Mouse (Mus musculus) forebrain, embryonic 10.5 days (tissue): ENCODE data around the gene Git1. TPM values are rescaled to one million over a fixed set of nuclear protein-coding genes. Genes with fewer than 3 reads are reported as not detected.

Source experiments
- DNase-seq: peaks from one replicate; pipeline ENCODE4 v3.0.0-alpha.2; 2017; ENCODE audit warnings: low spot score; ENCODE audit errors: extremely low spot score
- H3K27ac ChIP-seq: fragments of 300-500 bp; sonication (generic); 2 replicates; pipeline ENCODE4 v1.5.1; 2016; ENCODE audit warnings: mild to moderate bottlenecking
- H3K27me3 ChIP-seq: fragments of 300-500 bp; sonication (generic); 2 replicates; pipeline ENCODE4 v1.6.1; 2016; ENCODE audit warnings: mild to moderate bottlenecking; ENCODE audit not compliant: poor library complexity, severe bottlenecking
- H3K36me3 ChIP-seq: fragments of 300-500 bp; sonication (generic); replicated peaks from 2 replicates; pipeline ENCODE4 v1.6.1; 2016; ENCODE audit warnings: mild to moderate bottlenecking, moderate library complexity
- H3K4me1 ChIP-seq: fragments of 300-500 bp; sonication (generic); 2 replicates; pipeline ENCODE4 v1.6.1; 2016
- H3K4me3 ChIP-seq: fragments of 300-500 bp; sonication (generic); 2 replicates; pipeline ENCODE4 v1.5.1; 2016; ENCODE audit warnings: mild to moderate bottlenecking, moderate library complexity
- H3K9me3 ChIP-seq: fragments of 300-500 bp; sonication (generic); 2 replicates; pipeline ENCODE4 v1.6.1; 2016; ENCODE audit warnings: mild to moderate bottlenecking, moderate library complexity
- WGBS: fragments of 180-500 bp; shearing (Covaris S2); methylation state at CpG from one replicate; pipeline ENCODE4 v1.1.7; 2016; 5-methylcytosine and 5-hydroxymethylcytosine counted together
- polyA plus RNA-seq: library from polyadenylated mRNA; unstranded; fragments of >200 nt; fragmentation: Nextera tagmentation; extraction: Ambion mirVana; gene quantifications from 2 replicates; pipeline ENCODE4 v1.2.1, GENCODE M21; 2016

Git1 gene
- 12.2 and 12.8 TPM in 2 replicates for polyA plus RNA-seq

DNA sequence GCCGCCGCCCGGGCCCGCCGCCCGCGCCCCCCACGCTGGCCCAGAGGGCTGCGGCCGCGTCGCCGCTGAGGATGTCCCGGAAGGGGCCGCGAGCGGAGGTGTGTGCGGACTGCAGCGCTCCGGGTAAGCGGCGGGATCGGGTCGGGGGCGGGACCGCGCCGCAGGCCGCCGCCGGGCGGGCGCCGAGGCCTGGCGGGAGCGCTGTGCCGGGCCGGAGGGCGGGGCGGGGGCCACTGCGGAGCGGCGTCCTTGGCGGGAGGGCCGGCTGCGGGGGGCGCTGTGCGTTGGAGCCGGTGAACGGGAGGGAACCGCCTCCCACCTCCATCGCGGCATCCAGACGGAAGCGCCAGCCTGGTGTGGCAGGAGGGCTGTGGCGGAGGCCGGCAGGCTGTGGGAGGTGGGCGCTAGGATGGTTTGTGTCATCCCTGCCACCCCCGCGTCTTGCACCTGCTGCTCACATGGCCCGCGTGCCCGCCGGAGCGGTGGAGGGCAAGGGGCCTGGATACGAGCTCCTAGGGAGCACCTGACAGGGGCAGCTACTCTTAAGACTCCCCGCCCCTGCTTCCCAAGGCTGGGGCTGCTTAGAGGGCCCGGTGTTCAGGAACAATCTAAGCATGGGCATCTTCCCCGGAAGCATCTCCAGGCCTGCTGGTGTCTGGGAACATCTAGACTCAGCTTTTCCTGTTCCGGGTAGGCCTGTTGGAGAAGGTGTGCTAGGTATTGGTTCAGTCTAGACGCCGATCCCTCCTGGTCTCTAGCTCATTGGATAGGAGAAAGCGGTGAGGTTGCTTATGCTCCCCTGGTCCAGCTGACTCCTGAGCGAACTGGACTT, at the start of gene Git1:
Git1 (plus strand) TSS at position 51 of the 832 bp plus-strand sequence.
- DNase-seq, result peak; percentile 56
- Histone ChIP-seq H3K36me3 (peaks cover 16% of the 10 kb centered on the region), H3K9me3 (no peaks in the 10 kb centered on the region), H3K27me3 (no peaks in the 10 kb centered on the region), H3K27ac (peak within 1 kb of the TSS; percentile 95), H3K4me1 (peaks cover 90% of the 10 kb centered on the region), H3K4me3 (peak within 1 kb of the TSS; percentile 95)
- WGBS, result under 1% methylated on average over 66 of the region's 74 CpGs

DNA sequence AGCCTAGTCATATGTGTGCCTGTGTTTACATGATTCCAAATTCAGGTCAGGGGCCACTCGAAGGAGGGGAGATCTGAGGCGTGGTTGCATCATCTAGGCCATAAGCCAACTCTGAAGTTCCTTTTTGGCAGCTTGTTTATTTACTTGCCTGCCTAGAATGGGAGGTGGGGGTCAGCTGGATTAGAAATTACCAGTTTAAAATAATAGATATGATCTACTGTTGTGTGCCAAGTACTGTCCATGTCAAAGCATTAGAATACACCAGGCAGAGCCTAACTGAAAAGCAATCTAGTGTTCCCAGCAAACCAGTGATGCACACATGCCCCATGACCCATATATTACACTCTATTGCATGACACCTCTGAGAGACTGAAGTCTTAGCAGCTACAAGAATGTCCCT, 48.4 kb upstream of the Git1 start:
- Histone ChIP-seq H3K4me1 (no peaks in the 10 kb centered on the region), H3K36me3 (peaks cover 29% of the 10 kb centered on the region), H3K9me3 (no peaks in the 10 kb centered on the region), H3K27me3 (no peaks in the 10 kb centered on the region), H3K27ac (no peak overlapping the region), H3K4me3 (no peak overlapping the region)
- DNase-seq, result no peak
- 78% methylated on average over 2 of the region's 2 CpGs for WGBS

DNA sequence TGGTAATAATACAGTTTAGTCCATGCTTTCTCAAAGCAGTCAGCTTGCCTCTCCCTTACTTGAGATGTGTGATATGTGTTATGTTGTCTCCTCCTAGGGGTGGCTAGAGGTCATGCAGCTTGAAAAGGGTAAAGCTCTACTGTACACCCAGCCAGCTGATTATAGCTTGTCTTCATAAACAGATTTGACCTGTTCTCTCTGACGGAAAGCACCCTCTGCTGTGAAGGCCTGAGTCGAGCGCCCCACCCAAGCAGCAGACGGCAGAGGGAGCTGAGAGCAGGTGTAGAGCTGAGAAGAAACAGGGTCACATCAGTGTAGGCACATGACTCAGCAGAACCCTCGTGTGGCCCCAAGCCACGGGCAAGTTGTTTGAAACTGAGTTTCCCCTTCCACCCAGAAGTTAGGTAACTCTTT, 46.7 kb upstream of the Git1 start:
- no peak overlapping the region for H3K27ac ChIP-seq
- no peak overlapping the region for H3K4me3 ChIP-seq
- H3K4me1 ChIP-seq, result no peaks in the 10 kb centered on the region
- WGBS, result 73% methylated on average over 6 of the region's 6 CpGs
- H3K9me3 ChIP-seq, result no peaks in the 10 kb centered on the region
- DNase-seq, result no peak
- H3K27me3 ChIP-seq, result no peaks in the 10 kb centered on the region
- peaks cover 35% of the 10 kb centered on the region for H3K36me3 ChIP-seq

DNA sequence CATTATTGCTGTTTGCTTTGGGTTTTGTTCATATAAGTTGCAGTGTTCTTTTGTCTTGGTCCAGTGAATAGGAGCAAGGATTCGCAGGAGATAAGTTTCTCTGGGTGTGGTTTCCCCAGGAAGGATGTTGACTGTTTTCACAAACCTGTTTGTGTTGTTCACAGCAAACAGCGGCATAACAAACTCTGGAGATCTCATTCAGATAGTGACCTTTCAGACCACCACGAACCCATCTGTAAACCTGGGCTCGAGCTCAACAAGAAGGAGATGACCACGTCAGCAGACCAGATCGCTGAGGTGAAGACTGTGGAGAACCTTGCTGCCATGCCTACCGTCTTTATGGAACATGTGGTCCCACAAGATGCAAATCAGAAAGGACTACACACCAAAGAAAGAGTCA, 44.1 kb upstream of the Git1 start:
- Histone ChIP-seq H3K36me3 (peaks cover 34% of the 10 kb centered on the region), H3K9me3 (no peaks in the 10 kb centered on the region), H3K4me3 (no peak overlapping the region), H3K27me3 (no peaks in the 10 kb centered on the region), H3K4me1 (no peaks in the 10 kb centered on the region), H3K27ac (no peak overlapping the region)
- no peak for DNase-seq
- WGBS, result 89% methylated on average over 7 of the region's 7 CpGs

DNA sequence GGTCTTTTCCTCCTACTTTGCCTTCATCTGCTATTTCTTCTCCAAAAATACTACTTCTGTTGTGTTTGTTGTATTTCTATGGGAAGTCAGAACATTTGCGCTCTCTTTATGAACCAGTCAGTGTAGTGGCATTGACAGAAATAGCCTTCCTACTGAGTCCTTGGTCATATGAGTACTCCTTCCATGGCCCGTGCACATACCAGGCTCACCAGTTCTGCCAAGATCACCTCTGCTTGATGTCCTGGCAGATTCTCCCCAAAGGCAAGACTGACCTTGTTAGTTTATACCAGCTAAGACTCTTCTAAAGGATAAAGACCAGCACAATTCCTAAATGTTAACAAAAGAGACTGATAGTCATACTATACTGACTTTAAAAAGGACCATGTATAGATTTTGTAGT, 41.7 kb upstream of the Git1 start:
- DNase-seq, result no peak
- H3K36me3 ChIP-seq, result peaks cover 50% of the 10 kb centered on the region
- no peaks in the 10 kb centered on the region for H3K4me1 ChIP-seq
- no peak overlapping the region for H3K4me3 ChIP-seq
- H3K9me3 ChIP-seq, result no peaks in the 10 kb centered on the region
- H3K27ac ChIP-seq, result no peak overlapping the region
- 95% methylated on average over 2 of the region's 2 CpGs for WGBS
- no peaks in the 10 kb centered on the region for H3K27me3 ChIP-seq

DNA sequence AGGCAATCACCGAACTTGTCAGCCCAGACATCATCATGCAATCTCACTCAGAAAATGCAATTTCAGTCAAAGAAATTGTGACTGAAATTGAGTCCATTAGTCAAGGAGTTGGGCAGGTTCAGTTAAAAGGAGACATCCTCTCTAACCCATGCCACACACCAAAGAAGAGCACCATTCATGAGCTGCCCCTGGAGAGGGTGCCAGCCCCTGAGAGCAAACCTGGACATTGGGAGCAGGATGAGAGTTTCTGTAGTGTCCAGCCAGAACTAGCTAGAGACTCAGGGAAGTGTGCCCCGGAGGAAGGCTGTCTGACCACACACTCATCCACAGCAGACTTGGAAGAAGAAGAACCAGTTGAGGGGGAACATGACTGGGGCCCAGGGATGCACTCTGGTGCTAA, 40.0 kb upstream of the Git1 start:
- Histone ChIP-seq H3K4me3 (no peak overlapping the region), H3K36me3 (peaks cover 53% of the 10 kb centered on the region), H3K27me3 (no peaks in the 10 kb centered on the region), H3K9me3 (no peaks in the 10 kb centered on the region), H3K27ac (no peak overlapping the region), H3K4me1 (no peaks in the 10 kb centered on the region)
- no peak for DNase-seq
- 92% methylated on average over 2 of the region's 2 CpGs for WGBS

DNA sequence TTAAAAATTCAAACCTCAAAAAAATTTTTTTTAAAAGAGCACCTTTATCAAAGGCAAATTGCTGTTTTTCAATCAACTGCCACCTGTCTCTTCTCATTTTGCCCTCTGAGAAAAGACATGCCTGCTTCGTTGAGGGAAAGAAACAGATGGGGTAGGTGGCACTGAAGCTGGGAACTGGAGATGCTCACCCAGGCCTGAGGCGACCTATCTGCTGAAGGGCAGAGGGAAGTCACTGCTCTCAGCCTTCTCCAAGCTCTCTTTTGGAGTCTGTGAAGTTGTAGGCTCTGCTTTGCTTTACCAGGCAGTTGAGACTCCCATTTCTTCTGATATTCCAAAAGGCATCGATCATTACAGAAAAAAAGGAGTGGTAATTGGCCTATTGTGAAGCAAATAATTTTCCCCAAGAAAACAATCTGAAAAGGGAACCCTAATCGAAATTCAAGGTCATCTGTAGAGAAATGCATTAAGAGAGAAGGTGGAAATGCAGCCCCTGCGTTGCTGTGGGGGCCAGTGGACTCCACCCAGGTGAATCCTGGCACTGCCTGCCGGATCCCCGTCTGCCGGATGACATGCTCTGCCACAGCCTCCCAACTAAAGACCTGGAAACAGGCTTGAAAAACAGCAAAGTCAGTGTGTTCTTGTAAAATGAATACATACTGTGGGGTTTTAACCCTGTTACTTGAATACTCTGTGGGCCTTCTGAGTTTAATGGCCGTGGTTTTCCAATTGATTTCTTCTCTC, 37.4 kb upstream of the Git1 start:
- WGBS, result 88% methylated on average over 9 of the region's 9 CpGs
- no peaks in the 10 kb centered on the region for H3K4me1 ChIP-seq
- H3K36me3 ChIP-seq, result peaks cover 31% of the 10 kb centered on the region
- peaks cover 13% of the 10 kb centered on the region for H3K27me3 ChIP-seq
- DNase-seq, result no peak
- no peaks in the 10 kb centered on the region for H3K9me3 ChIP-seq
- H3K27ac ChIP-seq, result no peak overlapping the region
- no peak overlapping the region for H3K4me3 ChIP-seq

DNA sequence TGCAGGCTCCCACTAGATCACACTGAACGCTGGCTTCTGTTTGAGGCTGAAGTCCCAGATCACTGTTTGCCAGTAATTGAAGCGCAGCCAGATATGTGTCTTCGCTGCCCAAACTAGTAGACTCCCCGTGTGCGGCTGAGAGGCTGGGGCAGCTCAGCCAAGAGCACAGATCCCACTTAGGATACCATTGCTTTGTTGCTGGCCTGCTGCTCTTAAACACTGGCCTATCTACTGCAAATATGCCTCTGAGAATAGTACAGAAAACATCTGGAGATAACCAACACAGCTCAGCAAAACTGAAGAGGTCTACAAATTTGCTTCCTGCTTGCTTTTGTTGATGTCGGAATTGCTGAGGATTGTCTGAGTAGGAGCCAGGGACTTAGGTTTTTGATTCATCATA, 36.5 kb upstream of the Git1 start:
- no peak overlapping the region for H3K27ac ChIP-seq
- H3K27me3 ChIP-seq, result peaks cover 22% of the 10 kb centered on the region
- DNase-seq, result no peak
- H3K4me1 ChIP-seq, result peaks cover 2% of the 10 kb centered on the region
- H3K9me3 ChIP-seq, result no peaks in the 10 kb centered on the region
- no peak overlapping the region for H3K4me3 ChIP-seq
- WGBS, result 87% methylated on average over 6 of the region's 6 CpGs
- H3K36me3 ChIP-seq, result peaks cover 30% of the 10 kb centered on the region

DNA sequence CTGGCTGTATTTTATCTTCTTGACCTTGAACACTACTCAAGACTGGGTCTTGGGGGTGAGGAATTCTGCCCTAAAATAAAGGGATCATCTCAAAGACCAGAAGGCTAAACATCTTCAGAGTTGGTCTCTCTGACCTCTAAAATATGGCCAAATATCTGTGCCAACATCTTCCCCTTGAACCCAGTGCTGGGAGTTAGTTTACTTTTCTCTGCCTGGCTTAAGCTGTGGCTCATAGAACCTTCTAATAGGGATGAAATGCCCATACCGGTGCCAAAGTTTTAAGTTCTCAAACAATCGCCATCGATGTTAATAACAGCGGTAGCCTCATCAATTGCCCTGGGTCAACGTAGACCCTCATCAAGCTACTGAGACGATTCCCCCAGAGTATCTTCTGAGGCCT, 31.5 kb upstream of the Git1 start:
- Histone ChIP-seq H3K36me3 (peaks cover 3% of the 10 kb centered on the region; the same call in 1 of the 2 replicates), H3K9me3 (no peaks in the 10 kb centered on the region), H3K4me1 (peaks cover 28% of the 10 kb centered on the region), H3K4me3 (peak overlapping the region; percentile 68), H3K27ac (peak overlapping the region; percentile 69; the same call in 1 of the 2 replicates), H3K27me3 (peaks cover 72% of the 10 kb centered on the region)
- no peak for DNase-seq
- 6% methylated on average over 6 of the region's 6 CpGs for WGBS

DNA sequence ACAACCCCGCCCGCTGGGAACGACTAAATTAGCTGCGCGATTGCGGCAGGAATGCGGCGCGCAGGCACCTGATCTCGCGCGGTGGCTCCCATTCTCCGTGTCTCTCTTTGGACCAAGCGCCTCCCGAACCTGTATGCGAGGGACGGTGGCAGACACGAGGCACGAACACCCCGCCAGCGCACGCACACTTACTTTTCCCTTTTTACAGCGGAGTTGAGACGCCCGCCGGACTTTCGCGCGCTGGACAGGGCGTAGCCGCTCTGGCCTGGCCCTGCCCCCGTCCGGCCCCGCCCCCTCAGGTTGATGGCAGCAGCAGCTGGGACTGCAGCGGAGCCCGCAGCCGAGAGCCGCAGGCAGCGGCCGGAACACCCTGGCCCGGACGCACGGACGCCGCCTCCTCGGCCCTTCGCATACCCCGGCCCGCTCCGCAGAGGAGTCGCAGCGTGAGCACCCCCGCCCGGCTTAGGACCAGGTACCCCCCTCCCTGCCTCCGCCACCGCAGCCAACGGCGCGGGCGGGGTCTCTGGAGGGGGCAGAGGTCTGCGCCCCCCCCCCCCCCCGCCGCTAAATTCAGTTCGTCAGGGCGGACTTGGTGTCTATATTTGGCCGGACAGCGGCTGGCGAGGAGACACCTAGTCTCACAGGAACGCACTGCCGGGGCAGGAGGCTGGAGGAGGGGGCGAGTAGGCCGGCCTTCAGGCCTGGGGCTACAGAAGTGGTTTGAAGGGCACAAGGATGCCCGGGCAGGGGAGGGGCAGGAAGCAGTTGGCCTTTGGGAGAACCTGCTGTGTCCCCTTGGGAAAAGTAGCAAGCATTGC, 30.9 kb upstream of the Git1 start, which contains the start of gene Coro6:
Coro6 (plus strand) TSS at position 129 of the 818 bp plus-strand sequence.
- WGBS, result under 1% methylated on average over 68 of the region's 73 CpGs
- peak; percentile 70 for DNase-seq
- H3K9me3 ChIP-seq, result no peaks in the 10 kb centered on the region

DNA sequence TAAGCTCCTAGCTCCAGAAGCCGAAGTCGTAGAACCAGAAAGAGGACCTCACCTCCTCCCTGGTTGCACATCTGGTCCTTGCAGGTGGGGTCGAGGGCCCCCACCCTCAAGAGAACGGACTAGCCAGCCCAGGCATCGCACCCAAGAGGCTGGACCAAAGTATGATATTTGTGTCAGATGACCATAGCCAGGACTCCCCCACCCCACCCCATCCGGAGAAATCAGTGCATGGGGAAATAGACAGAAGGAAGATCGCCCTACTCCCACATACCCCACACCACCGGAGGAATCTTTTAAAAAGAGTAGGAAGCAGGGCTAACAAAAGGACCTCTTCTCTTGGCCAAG, 30.3 kb upstream of the Git1 start:
- Histone ChIP-seq H3K4me1 (peaks cover 40% of the 10 kb centered on the region), H3K9me3 (no peaks in the 10 kb centered on the region), H3K4me3 (peak overlapping the region; percentile 68), H3K27me3 (peaks cover 84% of the 10 kb centered on the region), H3K27ac (no peak overlapping the region), H3K36me3 (no peaks in the 10 kb centered on the region)
- WGBS, result 41% methylated on average over 8 of the region's 8 CpGs
- no peak for DNase-seq

More for the DNA sequence above, 30.9 kb upstream of the Git1 start, which contains the start of gene Coro6:
- Histone ChIP-seq H3K4me1 (peaks cover 34% of the 10 kb centered on the region), H3K4me3 (peak within 1 kb of the TSS; percentile 68), H3K36me3 (peaks cover 3% of the 10 kb centered on the region; the same call in 1 of the 2 replicates), H3K27ac (peak within 1 kb of the TSS; percentile 69), H3K27me3 (peaks cover 78% of the 10 kb centered on the region)

DNA sequence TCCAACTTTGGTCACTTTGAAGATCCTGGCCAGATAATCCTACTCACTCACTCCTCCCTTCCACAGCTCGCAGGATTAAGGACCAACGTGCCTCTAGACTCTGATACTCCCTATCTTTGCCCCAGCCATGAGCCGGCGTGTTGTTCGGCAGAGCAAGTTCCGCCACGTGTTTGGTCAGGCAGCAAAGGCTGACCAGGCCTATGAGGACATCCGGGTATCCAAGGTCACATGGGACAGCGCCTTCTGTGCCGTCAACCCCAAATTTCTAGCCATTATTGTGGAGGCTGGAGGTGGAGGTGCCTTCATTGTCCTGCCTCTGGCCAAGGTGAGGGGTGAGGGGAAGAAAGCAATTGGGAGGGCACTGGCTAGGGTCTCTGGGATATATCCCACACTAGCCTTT, 29.6 kb upstream of the Git1 start:
- WGBS, result 69% methylated on average over 10 of the region's 10 CpGs
- no peaks in the 10 kb centered on the region for H3K36me3 ChIP-seq
- H3K4me3 ChIP-seq, result no peak overlapping the region
- no peak for DNase-seq
- no peaks in the 10 kb centered on the region for H3K9me3 ChIP-seq
- peaks cover 42% of the 10 kb centered on the region for H3K4me1 ChIP-seq
- no peak overlapping the region for H3K27ac ChIP-seq
- H3K27me3 ChIP-seq, result peaks cover 91% of the 10 kb centered on the region
